Mouse (Mus musculus) megakaryocyte-erythroid progenitor cell, adult 5-6 weeks (primary cell): ENCODE data around the gene Gpr39. TPM values are rescaled to one million over a fixed set of nuclear protein-coding genes. Genes with fewer than 3 reads are reported as not detected.
"Not testable (repeated sequence)": the region's sequence is repeated elsewhere in the genome, so short reads cannot be mapped to it uniquely, and the experiment has no call there.

ENCODE experiments used
- ATAC-seq: replicated peaks from 2 replicates; pipeline ENCODE4 v1.8.0; 2016; ENCODE audit warnings: mild to moderate bottlenecking, inconsistent platforms; ENCODE audit not compliant: severe bottlenecking, poor library complexity, low FRiP score, low TSS enrichment
- total RNA-seq, 2 experiments: library from RNA; stranded (forward) in 1 of 2; stranded (reverse) in 1 of 2; fragments of 200-1000, 215-1000 nt in 1 of 2; fragments of >200 nt in 1 of 2; fragmentation: Nextera tagmentation in 1 of 2; gene quantifications; 2 replicates each; pipeline ENCODE4 v1.2.3; 2014 to 2017

Gene Gpr39
- not detected in 2 replicates for total RNA-seq (2014; fragmentation: Nextera tagmentation)
- total RNA-seq (2017): not detected in 2 replicates

DNA sequence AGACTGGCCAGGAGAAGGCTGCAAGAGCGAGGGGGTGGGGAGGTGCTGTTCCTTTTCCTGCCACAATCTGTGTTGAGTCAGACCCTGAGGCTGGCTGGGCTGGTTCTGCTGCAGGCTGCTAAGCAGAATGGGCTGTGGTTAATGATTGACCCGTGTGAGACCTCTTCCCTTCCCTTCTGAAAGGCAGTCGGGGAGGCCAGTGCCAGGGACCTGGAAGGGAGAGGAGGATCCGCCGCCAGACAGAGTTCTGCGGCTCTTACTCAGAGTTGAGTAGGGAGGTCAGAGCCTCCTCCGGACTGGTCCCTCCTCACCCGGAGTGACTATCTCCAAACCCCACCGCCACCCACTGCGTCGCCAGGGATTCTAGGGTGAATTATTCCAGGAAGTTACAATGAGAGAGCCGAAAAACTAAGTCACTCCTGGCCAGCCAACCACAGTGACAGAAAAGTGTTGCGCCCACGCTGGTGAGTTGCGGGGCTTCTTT lies at the start of gene Gpr39:
TSS of gene Gpr39 (plus strand) at position 206 of the 484 bp plus-strand sequence.
- ATAC-seq: no peak

GRCm38 (mm10) chr1:125639501-125640253 lies 37.1 kb upstream of the Gpr39 start:
- ATAC-seq: no peak

- ATAC-seq: no peak
Observed at GRCm38 (mm10) chr1:125643643-125644042, 33.2 kb upstream of the Gpr39 start.

GRCm38 (mm10) chr1:125646816-125647215 lies 30.0 kb upstream of the Gpr39 start:
- ATAC-seq: not testable (repeated sequence)

DNA sequence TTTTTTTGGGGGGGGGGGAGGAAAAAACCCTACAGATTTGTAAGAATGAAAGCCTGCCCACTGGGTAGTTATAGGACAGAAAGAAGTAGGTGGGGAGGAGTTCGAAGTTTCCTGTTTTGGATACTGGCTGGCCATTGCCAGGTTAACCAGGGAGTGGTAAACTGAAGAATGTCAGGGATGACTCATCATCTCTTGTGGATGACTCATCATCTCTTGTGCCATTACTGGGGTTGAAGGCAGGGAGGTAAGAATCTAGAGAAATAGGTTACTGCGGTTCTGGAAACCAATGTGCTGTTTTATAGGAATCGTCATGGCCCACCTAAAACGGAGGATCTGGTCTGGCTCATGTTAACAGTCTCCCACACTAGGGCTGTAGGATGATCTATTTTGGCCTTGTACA lies 28.8 kb upstream of the Gpr39 start:
- no peak for ATAC-seq

DNA sequence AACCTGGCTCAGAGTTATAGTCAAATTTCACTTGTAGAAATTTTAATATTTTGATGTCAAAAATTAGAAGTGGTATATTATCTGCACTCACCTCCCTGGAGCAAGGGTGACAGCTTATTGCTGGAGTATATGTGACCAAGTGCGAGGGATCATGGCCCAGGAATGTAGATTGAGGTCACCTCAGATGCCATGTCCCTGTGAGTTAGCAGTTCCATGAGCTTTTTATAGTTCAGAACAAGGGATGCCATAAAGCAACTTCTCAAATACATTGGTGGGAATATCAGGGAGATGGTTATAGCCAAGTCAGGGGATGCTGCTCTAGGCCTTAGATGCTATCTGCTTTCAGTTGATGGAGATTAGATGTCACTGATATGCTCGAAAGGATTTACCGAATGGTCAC lies 27.7 kb upstream of the Gpr39 start:
- ATAC-seq: no peak

GRCm38 (mm10) chr1:125652836-125653594 lies 23.8 kb upstream of the Gpr39 start:
- ATAC-seq: no peak

- ATAC-seq: no peak
Observed at GRCm38 (mm10) chr1:125657416-125657815, 19.4 kb upstream of the Gpr39 start.

- no peak for ATAC-seq
Observed at GRCm38 (mm10) chr1:125660151-125660550, 16.6 kb upstream of the Gpr39 start.

GRCm38 (mm10) chr1:125660901-125661300 lies 15.9 kb upstream of the Gpr39 start:
- ATAC-seq: no peak

GRCm38 (mm10) chr1:125662058-125662457 lies 14.7 kb upstream of the Gpr39 start:
- ATAC-seq: no peak

DNA sequence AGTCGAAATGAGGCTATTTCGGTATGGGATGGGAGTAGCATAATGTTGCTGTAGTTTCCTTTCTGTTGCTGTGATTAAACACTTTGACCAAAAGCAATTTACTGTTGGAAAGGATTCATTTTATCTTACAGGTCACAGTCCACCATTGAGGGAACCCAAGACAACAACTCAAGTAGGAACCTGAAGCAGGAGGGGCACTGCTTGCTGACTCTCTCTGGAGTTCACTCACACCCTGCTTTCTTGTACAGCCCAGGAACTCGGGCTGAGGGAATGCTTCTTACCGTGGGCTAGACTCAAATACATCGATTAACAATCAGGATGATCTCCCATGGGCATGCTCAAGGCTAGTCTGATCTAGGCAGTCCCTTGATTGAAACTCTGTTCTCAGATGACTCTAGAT lies 14.1 kb upstream of the Gpr39 start:
- no peak for ATAC-seq

DNA sequence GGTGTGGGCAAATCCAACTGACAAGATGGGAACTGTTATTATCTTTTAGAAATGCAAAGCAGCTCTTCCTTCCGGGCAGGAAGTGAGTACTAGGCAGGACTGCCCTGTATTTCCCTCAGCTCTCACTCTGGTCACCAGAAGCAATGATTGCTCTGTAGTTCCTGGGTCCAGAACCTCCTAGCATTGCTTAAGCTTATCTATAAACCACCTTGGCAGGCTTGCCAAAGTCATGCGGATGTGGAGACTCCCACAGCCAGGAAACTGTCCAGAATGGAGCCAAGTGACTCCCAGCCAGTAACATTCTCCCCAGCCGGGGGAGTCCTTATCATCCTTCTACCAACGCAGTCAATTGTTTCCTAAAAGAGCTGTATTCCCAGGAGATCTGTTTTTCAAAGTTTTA lies 13.7 kb upstream of the Gpr39 start:
- ATAC-seq: peak; percentile 47

GRCm38 (mm10) chr1:125665127-125665637 lies 11.6 kb upstream of the Gpr39 start:
- no peak for ATAC-seq

DNA sequence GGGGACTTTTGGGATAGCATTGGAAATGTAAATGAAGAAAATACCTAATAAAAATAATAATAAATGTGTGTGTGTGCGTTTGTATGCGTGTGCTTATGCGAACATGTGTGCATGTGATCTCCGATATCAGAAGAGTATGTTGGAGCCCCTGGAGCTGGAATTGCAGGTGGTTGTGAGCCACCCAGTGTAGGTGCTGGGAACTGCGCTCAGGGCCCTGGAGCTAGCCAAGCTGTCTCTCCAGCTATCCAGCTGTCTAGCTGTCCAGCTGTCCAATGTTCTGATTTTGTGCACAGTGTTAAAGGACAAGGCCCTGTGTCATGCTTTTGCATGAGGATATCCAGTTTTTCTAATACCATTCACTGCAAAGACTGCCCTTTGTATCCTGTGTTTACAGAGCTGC lies 7.8 kb upstream of the Gpr39 start:
- ATAC-seq: no peak

DNA sequence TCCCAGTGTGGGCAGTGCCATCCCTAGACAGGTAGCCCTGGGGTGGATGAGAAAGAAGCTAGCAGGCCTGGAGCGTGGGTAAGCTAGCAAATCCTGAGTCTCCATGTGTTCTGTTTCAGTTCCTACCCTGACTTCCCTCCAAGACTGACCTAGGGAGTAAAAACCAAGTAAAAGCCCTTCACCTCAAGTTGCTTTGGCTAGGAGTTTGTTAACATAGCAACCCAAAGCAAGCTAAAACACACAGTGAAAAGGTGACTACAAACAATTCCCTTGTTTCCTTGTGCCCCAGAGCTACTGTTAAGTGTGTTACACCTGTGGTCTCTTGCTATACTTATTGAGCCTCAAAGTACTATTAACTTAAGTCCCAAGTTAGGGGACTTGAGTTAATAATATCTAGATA lies 1.6 kb upstream of the Gpr39 start:
- no peak for ATAC-seq

GRCm38 (mm10) chr1:125677286-125677685 lies 491 bp downstream of the Gpr39 start:
- no peak for ATAC-seq

GRCm38 (mm10) chr1:125679522-125680077 lies 2.8 kb downstream of the Gpr39 start:
- no peak for ATAC-seq

GRCm38 (mm10) chr1:125684423-125684822 lies 7.6 kb downstream of the Gpr39 start:
- no peak for ATAC-seq

DNA sequence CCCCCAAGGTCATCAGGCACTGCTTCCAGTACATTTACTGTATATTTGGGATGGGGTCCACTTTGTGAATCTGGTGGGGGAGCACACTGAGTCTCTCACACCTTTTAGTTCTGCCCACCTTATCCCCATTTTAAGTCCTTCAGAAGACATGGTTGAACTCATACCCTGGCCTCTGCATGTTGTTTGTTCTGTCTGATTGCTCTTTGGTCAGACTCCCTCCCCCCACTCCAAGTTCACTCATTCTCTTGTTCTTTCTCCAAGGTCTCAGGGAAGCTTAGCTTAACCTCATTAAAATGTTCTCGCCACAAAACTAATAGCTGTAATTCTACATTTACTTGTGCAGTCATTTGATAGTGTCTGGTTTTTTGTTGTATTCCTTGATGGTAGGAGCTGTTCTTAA lies 8.5 kb downstream of the Gpr39 start:
- ATAC-seq: no peak
